Mouse (Mus musculus) MEL (cell line): ENCODE measurements around the gene Znhit6. TPM values are rescaled to one million over a fixed set of nuclear protein-coding genes. Genes with fewer than 3 reads are reported as not detected.

ENCODE experiments used
- DNase-seq: peaks from one replicate; pipeline ENCODE4 v3.0.0; 2011; ENCODE audit warnings: low read depth, low spot score
- H3K27ac ChIP-seq: 2 replicates; pipeline ENCODE4 v1.5.1; 2012; ENCODE audit warnings: low read depth, mild to moderate bottlenecking, control low read depth, low read length, moderate library complexity; ENCODE audit not compliant: control insufficient read depth
- H3K27me3 ChIP-seq, 2 experiments: fragments of 150-350 bp in 1 of 2; sonication (generic) in 1 of 2; 2 replicates each; pipeline ENCODE4 v1.6.1; 2012; ENCODE audit warnings: low read length in 2 of 2, mild to moderate bottlenecking in 2 of 2, improper control_type of control experiment in 1 of 2, moderate library complexity in 1 of 2; ENCODE audit not compliant: insufficient read depth in 2 of 2, control insufficient read depth in 1 of 2
- H3K36me3 ChIP-seq, 2 experiments: 2 replicates each; pipeline ENCODE4 v1.6.1; 2012 to 2014; ENCODE audit warnings: low read length in 2 of 2, improper control_type of control experiment in 1 of 2, inconsistent platforms in 1 of 2, mild to moderate bottlenecking in 1 of 2; ENCODE audit not compliant: insufficient read depth in 2 of 2, control insufficient read depth in 1 of 2
- H3K4me1 ChIP-seq, 2 experiments: fragments of 150-350 bp in 1 of 2; sonication (generic) in 1 of 2; 2 replicates each; pipeline ENCODE4 v1.6.1; 2012; ENCODE audit warnings: low read length in 2 of 2, improper control_type of control experiment in 1 of 2, mild to moderate bottlenecking in 1 of 2; ENCODE audit not compliant: insufficient read depth in 2 of 2, control insufficient read depth in 1 of 2
- H3K4me3 ChIP-seq, 2 experiments: fragments of 150-350 bp in 1 of 2; sonication (generic) in 1 of 2; 2 replicates each; pipeline ENCODE4 v1.5.1; 2012; ENCODE audit warnings: low read depth in 2 of 2, low read length in 2 of 2, mild to moderate bottlenecking in 2 of 2, moderate library complexity in 2 of 2, control low read depth in 1 of 2, improper control_type of control experiment in 1 of 2; ENCODE audit not compliant: control insufficient read depth in 1 of 2, insufficient read depth in 1 of 2
- H3K79me2 ChIP-seq: 2 replicates; pipeline ENCODE4 v1.6.1; 2012; ENCODE audit warnings: mild to moderate bottlenecking, low read length, moderate library complexity; ENCODE audit not compliant: control insufficient read depth, poor library complexity, insufficient read depth
- H3K9ac ChIP-seq: 2 replicates; pipeline ENCODE4 v1.6.1; 2012; ENCODE audit warnings: low read depth, mild to moderate bottlenecking, control low read depth, low read length, moderate library complexity; ENCODE audit not compliant: control insufficient read depth, poor library complexity, severe bottlenecking
- H3K9me3 ChIP-seq: fragments of 150-350 bp; sonication (generic); replicated peaks from 2 replicates; pipeline ENCODE4 v1.6.1; 2012; ENCODE audit warnings: mild to moderate bottlenecking, low read length, improper control_type of control experiment, moderate library complexity; ENCODE audit not compliant: insufficient read depth
- BHLHE40 ChIP-seq: IDR thresholded peaks from 2 replicates; pipeline ENCODE4 v1.6.1; 2012; ENCODE audit warnings: low read depth, mild to moderate bottlenecking, inconsistent platforms, low read length, improper control_type of control experiment, borderline replicate concordance
- ELF1 ChIP-seq: IDR thresholded peaks from 2 replicates; pipeline ENCODE4 v1.6.1; 2014; ENCODE audit warnings: low read depth, mild to moderate bottlenecking, inconsistent platforms, low read length, improper control_type of control experiment, moderate library complexity
- EP300 ChIP-seq, 2 experiments: IDR thresholded peaks; 2 replicates each; pipeline ENCODE4 v1.6.1; 2011; ENCODE audit warnings: improper control_type of control experiment in 2 of 2, low read length in 2 of 2, low read depth in 1 of 2, mild to moderate bottlenecking in 1 of 2
- ETS1 ChIP-seq: IDR thresholded peaks from 2 replicates; pipeline ENCODE4 v1.6.1; 2012; ENCODE audit warnings: low read depth, mild to moderate bottlenecking, inconsistent platforms, low read length, improper control_type of control experiment, moderate library complexity
- KAT2A ChIP-seq: conservative IDR thresholded peaks from 2 replicates; pipeline ENCODE4 v1.6.1; 2012; ENCODE audit warnings: low read depth, low read length, improper control_type of control experiment, inconsistent platforms
- MEF2A ChIP-seq: IDR thresholded peaks from 2 replicates; pipeline ENCODE4 v1.6.1; 2014; ENCODE audit warnings: low read depth, mild to moderate bottlenecking, inconsistent platforms, low read length, improper control_type of control experiment; ENCODE audit not compliant: poor library complexity, insufficient replicate concordance, severe bottlenecking; ENCODE audit errors: extremely low read depth
- MYB ChIP-seq: IDR thresholded peaks from 2 replicates; pipeline ENCODE4 v1.6.1; 2011; ENCODE audit warnings: mild to moderate bottlenecking, low read depth, low read length, improper control_type of control experiment
- NELFE ChIP-seq: IDR thresholded peaks from 2 replicates; pipeline ENCODE4 v1.6.1; 2011; ENCODE audit warnings: low read depth, low read length, improper control_type of control experiment
- POLR2A ChIP-seq, 2 experiments: IDR thresholded peaks; 2 replicates each; pipeline ENCODE4 v1.6.1; 2011 to 2012; ENCODE audit warnings: low read length in 2 of 2, mild to moderate bottlenecking in 2 of 2, control low read depth in 1 of 2, improper control_type of control experiment in 1 of 2, low read depth in 1 of 2, moderate library complexity in 1 of 2; ENCODE audit not compliant: control insufficient read depth in 1 of 2, insufficient read depth in 1 of 2, poor library complexity in 1 of 2
- POLR2AphosphoS5 ChIP-seq: IDR thresholded peaks from 2 replicates; pipeline ENCODE4 v1.6.1; 2012; ENCODE audit warnings: low read depth, borderline replicate concordance, mild to moderate bottlenecking, inconsistent platforms, low read length, moderate library complexity, mixed read lengths
- RCOR1 ChIP-seq: IDR thresholded peaks from 2 replicates; pipeline ENCODE4 v1.6.1; 2012; ENCODE audit warnings: low read depth, mild to moderate bottlenecking, inconsistent platforms, low read length, improper control_type of control experiment
- SIN3A ChIP-seq: IDR thresholded peaks from 2 replicates; pipeline ENCODE4 v1.6.1; 2012; ENCODE audit warnings: low read length, improper control_type of control experiment, inconsistent platforms
- TBP ChIP-seq: IDR thresholded peaks from 2 replicates; pipeline ENCODE4 v1.8.0; 2011; ENCODE audit warnings: low read depth, low read length, improper control_type of control experiment
- UBTF ChIP-seq: IDR thresholded peaks from 2 replicates; pipeline ENCODE4 v1.6.1; 2012; ENCODE audit warnings: low read depth, mild to moderate bottlenecking, inconsistent platforms, low read length, improper control_type of control experiment, moderate library complexity, borderline replicate concordance; ENCODE audit not compliant: insufficient read depth
- USF1 ChIP-seq: IDR thresholded peaks from 2 replicates; pipeline ENCODE4 v1.6.1; 2014; ENCODE audit warnings: low read depth, mild to moderate bottlenecking, inconsistent platforms, low read length, improper control_type of control experiment, moderate library complexity
- ZC3H11A ChIP-seq: IDR thresholded peaks from 2 replicates; pipeline ENCODE4 v1.6.1; 2012; ENCODE audit warnings: low read depth, mild to moderate bottlenecking, inconsistent platforms, low read length, improper control_type of control experiment
- polyA plus RNA-seq, 2 experiments: library from polyadenylated mRNA; stranded (reverse) in 1 of 2; unstranded in 1 of 2; fragments of >175 nt in 1 of 2; fragments of >200 nt in 1 of 2; gene quantifications; 2 replicates each; pipeline versions ENCODE4 v1.2.1 to v1.2.4; 2012; ENCODE audit warnings: low replicate concordance in 2 of 2, low read depth in 1 of 2; ENCODE audit not compliant: insufficient read length in 2 of 2, insufficient read depth in 1 of 2, missing spikeins in 1 of 2
- total RNA-seq: library from RNA; depleted of rRNA; stranded (reverse); fragments of 300-350 nt; gene quantifications from 2 replicates; pipeline ENCODE4 v1.2.3, GENCODE M21; 2012

Gene Znhit6
- total and polyA plus RNA-seq, 3 experiments = 35.2 to 337 (median 61.4) TPM

GRCm38 (mm10) chr3:145559675-145560074 lies 16.3 kb upstream of the Znhit6 start:
- no peak overlapping the region for H3K27ac ChIP-seq
- no peaks in the 10 kb centered on the region for H3K4me1 ChIP-seq
- no peak for TF ChIP-seq ZC3H11A
- TF ChIP-seq ELF1 = no peak
- no peak for TF ChIP-seq NELFE
- TF ChIP-seq KAT2A = no peak
- TF ChIP-seq MEF2A = no peak
- no peak for TF ChIP-seq ETS1
- no peak for TF ChIP-seq MYB
- TF ChIP-seq POLR2A (IDR thresholded peaks at IDR 0.05; ENCODE audit: control insufficient read depth in 1 of 2, insufficient read depth in 1 of 2, low read depth in 1 of 2, low read length in 2 of 2, poor library complexity in 1 of 2) = no peak
- TF ChIP-seq RCOR1 = no peak
- no peak for TF ChIP-seq USF1
- no peak for TF ChIP-seq POLR2AphosphoS5
- no peak for TF ChIP-seq EP300 (IDR thresholded peaks at IDR 0.05; ENCODE audit: low read depth in 1 of 2, low read length in 2 of 2)
- no peak for TF ChIP-seq UBTF
- no peak for TF ChIP-seq SIN3A
- no peak for TF ChIP-seq BHLHE40
- TF ChIP-seq TBP = no peak
- H3K9ac ChIP-seq = no peak overlapping the region
- H3K36me3 ChIP-seq = no peaks in the 10 kb centered on the region
- H3K27me3 ChIP-seq = no peaks in the 10 kb centered on the region
- H3K9me3 ChIP-seq = no peaks in the 10 kb centered on the region
- no peak for DNase-seq
- H3K4me3 ChIP-seq = no peak overlapping the region
- H3K79me2 ChIP-seq = no peaks in the 10 kb centered on the region

GRCm38 (mm10) chr3:145560117-145560516 lies 15.9 kb upstream of the Znhit6 start:
- DNase-seq = no peak
- TF ChIP-seq MEF2A (no peak), NELFE (no peak)
- TF ChIP-seq, all 39 proteins: peak for 0
- no peak overlapping the region for H3K4me3 ChIP-seq
- no peaks in the 10 kb centered on the region for H3K79me2 ChIP-seq
- no peaks in the 10 kb centered on the region for H3K9me3 ChIP-seq
- no peak overlapping the region for H3K9ac ChIP-seq
- H3K27me3 ChIP-seq = no peaks in the 10 kb centered on the region
- no peaks in the 10 kb centered on the region for H3K36me3 ChIP-seq
- H3K4me1 ChIP-seq = no peaks in the 10 kb centered on the region
- no peak overlapping the region for H3K27ac ChIP-seq
